In genomic region chr9:47432715-47433114, GRCm38 (mm10) we compare ENCODE assay signal across 29 mouse cellular contexts.
DNase-seq lines count a peak whose midpoint lies in the region; ATAC-seq and TF ChIP-seq lines count a peak whose summit lies in the region.
"Had no signal": no experiment of that assay in that cellular context is flagged by ENCODE, and none has a peak within 500 bp of the region (broad histone marks: within the 10 kb centered on the region; RNA-seq: fewer than 3 reads in every experiment).

No protein-coding gene starts in this region.

- no peak for TF ChIP-seq CTCF in kidney, adult 2 months (conservative IDR thresholded peaks at IDR 0.05; ENCODE audit: insufficient read depth, insufficient read length, low read depth, low read length)

- H3K4me2 ChIP-seq in liver, embryonic 16.5 days (ENCODE audit: low read depth, low read length): no peak overlapping the region
- H3K4me2 ChIP-seq in liver, embryonic 11.5 days: no peak overlapping the region
- H3K4me2 ChIP-seq: embryonic facial prominence, embryonic 13.5 days; forebrain, embryonic 15.5 days; heart, embryonic 12.5 days; hindbrain, embryonic 13.5 days; liver, embryonic 13.5 days; lung, embryonic 14.5 days; neural tube, embryonic 12.5 days had no signal

- H3K27me3 ChIP-seq in kidney, adult 2 months (replicated peaks; ENCODE audit: control insufficient read depth, insufficient read depth, low read length): no peaks in the 10 kb centered on the region
- no peaks in the 10 kb centered on the region for H3K27me3 ChIP-seq in liver, embryonic 16.5 days (ENCODE audit: control insufficient read depth, insufficient read depth, low read depth, low read length)
- H3K27me3 ChIP-seq in liver, embryonic 11.5 days (replicated peaks; ENCODE audit: control insufficient read depth, insufficient read depth, low read length): no peaks in the 10 kb centered on the region
- H3K27me3 ChIP-seq: forebrain, embryonic 15.5 days; hindbrain, embryonic 13.5 days; liver, embryonic 13.5 days; neural tube, embryonic 12.5 days had no signal

- peaks cover 6% of the 10 kb centered on the region; the same call in 1 of the 2 replicates for H3K4me1 ChIP-seq in kidney, adult 2 months (ENCODE audit: control insufficient read depth, insufficient read depth, low read length)
- H3K4me1 ChIP-seq in liver, embryonic 16.5 days (ENCODE audit: control insufficient read depth, low read depth, low read length): no peaks in the 10 kb centered on the region
- H3K4me1 ChIP-seq in liver, embryonic 11.5 days (replicated peaks; ENCODE audit: control insufficient read depth, insufficient read depth, low read length): no peaks in the 10 kb centered on the region
- H3K4me1 ChIP-seq: forebrain, embryonic 15.5 days; heart, embryonic 12.5 days; liver, embryonic 13.5 days had no signal

- no peak overlapping the region for H3K27ac ChIP-seq in kidney, adult 2 months (ENCODE audit: insufficient read depth, low read depth, low read length)
- H3K27ac ChIP-seq in liver, embryonic 16.5 days (ENCODE audit: low read length): no peak overlapping the region
- no peak overlapping the region for H3K27ac ChIP-seq in liver, embryonic 11.5 days (ENCODE audit: low read depth, low read length)
- H3K27ac ChIP-seq: embryonic facial prominence, embryonic 13.5 days; forebrain, embryonic 10.5 days; forebrain, embryonic 15.5 days; hindbrain, embryonic 13.5 days; liver, embryonic 13.5 days; neural tube, embryonic 12.5 days; stomach, postnatal 0 days had no signal

- peak; percentile 17 for DNase-seq in adrenal gland, adult 8-10 months
- no peak for DNase-seq in adrenal gland, adult 18-20 months (ENCODE audit: low spot score in 2 of 2)
- DNase-seq in kidney, adult 2 months: peak; percentile 83
- DNase-seq in kidney, postnatal 4 days: no peak
- no peak for DNase-seq in liver, embryonic 11.5 days (ENCODE audit: low spot score)
- no peak for DNase-seq in spleen, postnatal 14 days (ENCODE audit: low spot score in 2 of 2)
- DNase-seq: cerebellum, adult 11-12 months; cerebellum, adult 9-11 months; gastrocnemius, postnatal 25 days; heart, adult 18-20 months; heart, postnatal 4 days; liver, embryonic 13.5 days; lung, embryonic 14.5 days; lung, postnatal 14 days; right cerebral cortex, adult 18-20 months; spleen, adult 18-20 months; thymus, adult 18-20 months; thymus, postnatal 25 days had no signal

- ATAC-seq in liver, embryonic 16.5 days (ENCODE audit: low read depth): peak; percentile 47; the same call in 1 of the 2 replicates
- ATAC-seq in liver, embryonic 11.5 days (replicated peaks; ENCODE audit: low FRiP score): no peak
- ATAC-seq: forebrain, embryonic 15.5 days; intestine, embryonic 16.5 days; midbrain, embryonic 16.5 days had no signal

- H3K4me3 ChIP-seq in kidney, adult 2 months (ENCODE audit: insufficient read depth, low read depth, low read length): no peak overlapping the region
- no peak overlapping the region for H3K4me3 ChIP-seq in liver, embryonic 16.5 days (ENCODE audit: low read depth, low read length)
- H3K4me3 ChIP-seq in liver, embryonic 11.5 days (ENCODE audit: low read depth, low read length): no peak overlapping the region
- H3K4me3 ChIP-seq: embryonic facial prominence, embryonic 13.5 days; forebrain, embryonic 10.5 days; forebrain, embryonic 15.5 days; heart, embryonic 12.5 days; hindbrain, embryonic 13.5 days; liver, embryonic 13.5 days; neural tube, embryonic 12.5 days had no signal

- no peaks in the 10 kb centered on the region for H3K9me3 ChIP-seq in liver, embryonic 16.5 days (replicated peaks; ENCODE audit: control insufficient read depth, low read length)
- no peaks in the 10 kb centered on the region for H3K9me3 ChIP-seq in liver, embryonic 11.5 days (ENCODE audit: control insufficient read depth, low read length)
- H3K9me3 ChIP-seq: embryonic facial prominence, embryonic 13.5 days; forebrain, embryonic 10.5 days; forebrain, embryonic 15.5 days; heart, embryonic 12.5 days; hindbrain, embryonic 13.5 days; liver, embryonic 13.5 days; neural tube, embryonic 12.5 days had no signal

- no peak overlapping the region for H3K9ac ChIP-seq in liver, embryonic 16.5 days (ENCODE audit: low read depth, low read length)
- no peak overlapping the region for H3K9ac ChIP-seq in liver, embryonic 11.5 days (ENCODE audit: low read depth, low read length)
- H3K9ac ChIP-seq: embryonic facial prominence, embryonic 13.5 days; forebrain, embryonic 15.5 days; heart, embryonic 12.5 days; hindbrain, embryonic 13.5 days; liver, embryonic 13.5 days; lung, embryonic 14.5 days; neural tube, embryonic 12.5 days had no signal

- WGBS in kidney, adult 2 months: 57% methylated on average over 4 of the region's 4 CpGs
- WGBS in liver, embryonic 16.5 days (ENCODE audit: insufficient replicate concordance): 46% methylated on average over 4 of the region's 4 CpGs
- WGBS in liver, embryonic 11.5 days: 74% methylated on average over 4 of the region's 4 CpGs

- no peaks in the 10 kb centered on the region for H3K36me3 ChIP-seq in kidney, adult 2 months (ENCODE audit: control insufficient read depth, insufficient read depth, low read length)
- no peaks in the 10 kb centered on the region for H3K36me3 ChIP-seq in liver, embryonic 16.5 days (ENCODE audit: control insufficient read depth, insufficient read depth)
- no peaks in the 10 kb centered on the region for H3K36me3 ChIP-seq in liver, embryonic 11.5 days (ENCODE audit: control insufficient read depth, insufficient read depth, low read length)
- H3K36me3 ChIP-seq: embryonic facial prominence, embryonic 13.5 days; forebrain, embryonic 10.5 days; forebrain, embryonic 15.5 days; G1E; heart, embryonic 12.5 days; hindbrain, embryonic 13.5 days; liver, embryonic 13.5 days; neural tube, embryonic 12.5 days had no signal

- no peak for TF ChIP-seq POLR2A in kidney, adult 2 months (IDR thresholded peaks at IDR 0.05; ENCODE audit: low read depth, low read length)

Comparison
In these comparisons a context has a peak if more than half of its experiments do, and no peak if none do; other contexts are left out.
1. DNase-seq: peak in adrenal gland, adult 8-10 months (single experiment) and kidney, adult 2 months (single experiment); none in adrenal gland, adult 18-20 months (0 of 2), kidney, postnatal 4 days (0 of 2), liver, embryonic 11.5 days (single experiment) and spleen, postnatal 14 days (0 of 2).